Mouse (Mus musculus): ENCODE measurements around the gene Galnt18. TPM values are rescaled to one million over a fixed set of nuclear protein-coding genes. Genes with fewer than 3 reads are reported as not detected.

Galnt18 gene
- polyA plus RNA-seq, 1 experiment = 3.8 TPM

- H3K27me3 ChIP-seq (ENCODE audit: control insufficient read depth, insufficient read depth, low read length) = no peaks in the 10 kb centered on the region
- no peaks in the 10 kb centered on the region for H3K4me1 ChIP-seq (ENCODE audit: control insufficient read depth, insufficient read depth, insufficient read length, low read length)
- no peak overlapping the region for H3K27ac ChIP-seq (ENCODE audit: insufficient read depth, low read depth, low read length)
- no peak overlapping the region for H3K4me3 ChIP-seq (ENCODE audit: low read depth, low read length)
- TF ChIP-seq CTCF (IDR thresholded peaks at IDR 0.05; ENCODE audit: extremely low read depth, insufficient read length, insufficient replicate concordance, low read depth, low read length) = no peak
- no peak for TF ChIP-seq POLR2A (IDR thresholded peaks at IDR 0.05; ENCODE audit: low read depth, low read length)
- 72% methylated on average over 5 of the region's 5 CpGs for WGBS
- H3K36me3 ChIP-seq (ENCODE audit: control insufficient read depth, insufficient read depth, low read length) = no peaks in the 10 kb centered on the region
Observed at GRCm38 (mm10) chr7:111625736-111626135, 154.0 kb downstream of the Galnt18 start.

- TF ChIP-seq CTCF (IDR thresholded peaks at IDR 0.05; ENCODE audit: extremely low read depth, insufficient read length, insufficient replicate concordance, low read depth, low read length) = no peak
- no peak for TF ChIP-seq POLR2A (IDR thresholded peaks at IDR 0.05; ENCODE audit: low read depth, low read length)
- 49% methylated on average over 16 of the region's 16 CpGs for WGBS
- no peaks in the 10 kb centered on the region for H3K36me3 ChIP-seq (ENCODE audit: control insufficient read depth, insufficient read depth, low read length)
Observed at GRCm38 (mm10) chr7:111616231-111616937, 163.4 kb downstream of the Galnt18 start.

GRCm38 (mm10) chr7:111614471-111614870 is 165.3 kb downstream of the Galnt18 start:
- H3K4me1 ChIP-seq (ENCODE audit: control insufficient read depth, insufficient read depth, insufficient read length, low read length) = no peaks in the 10 kb centered on the region
- WGBS = 70% methylated on average over 1 of the region's 1 CpGs
- no peak for TF ChIP-seq POLR2A (IDR thresholded peaks at IDR 0.05; ENCODE audit: low read depth, low read length)
- no peak for TF ChIP-seq CTCF (IDR thresholded peaks at IDR 0.05; ENCODE audit: extremely low read depth, insufficient read length, insufficient replicate concordance, low read depth, low read length)

More at GRCm38 (mm10) chr7:111616231-111616937, 163.4 kb downstream of the Galnt18 start:
- H3K27ac ChIP-seq (ENCODE audit: insufficient read depth, low read depth, low read length) = no peak overlapping the region
- H3K4me1 ChIP-seq (ENCODE audit: control insufficient read depth, insufficient read depth, insufficient read length, low read length) = no peaks in the 10 kb centered on the region
- H3K27me3 ChIP-seq (ENCODE audit: control insufficient read depth, insufficient read depth, low read length) = no peaks in the 10 kb centered on the region
- no peak overlapping the region for H3K4me3 ChIP-seq (ENCODE audit: low read depth, low read length)

GRCm38 (mm10) chr7:111607476-111607875 is 172.3 kb downstream of the Galnt18 start:
- Histone ChIP-seq H3K27me3 (ENCODE audit: control insufficient read depth, insufficient read depth, low read length) (no peaks in the 10 kb centered on the region), H3K36me3 (ENCODE audit: control insufficient read depth, insufficient read depth, low read length) (no peaks in the 10 kb centered on the region), H3K27ac (ENCODE audit: insufficient read depth, low read depth, low read length) (no peak overlapping the region), H3K4me3 (ENCODE audit: low read depth, low read length) (no peak overlapping the region), H3K4me1 (ENCODE audit: control insufficient read depth, insufficient read depth, insufficient read length, low read length) (no peaks in the 10 kb centered on the region)
- TF ChIP-seq POLR2A (IDR thresholded peaks at IDR 0.05; ENCODE audit: low read depth, low read length) = no peak
- no peak for TF ChIP-seq CTCF (IDR thresholded peaks at IDR 0.05; ENCODE audit: extremely low read depth, insufficient read length, insufficient replicate concordance, low read depth, low read length)
- 78% methylated on average over 2 of the region's 2 CpGs for WGBS

More at GRCm38 (mm10) chr7:111614471-111614870, 165.3 kb downstream of the Galnt18 start:
- Histone ChIP-seq H3K4me3 (ENCODE audit: low read depth, low read length) (no peak overlapping the region), H3K27ac (ENCODE audit: insufficient read depth, low read depth, low read length) (no peak overlapping the region), H3K36me3 (ENCODE audit: control insufficient read depth, insufficient read depth, low read length) (no peaks in the 10 kb centered on the region), H3K27me3 (ENCODE audit: control insufficient read depth, insufficient read depth, low read length) (no peaks in the 10 kb centered on the region)

GRCm38 (mm10) chr7:111606091-111606490 is 173.7 kb downstream of the Galnt18 start:
- H3K27me3 ChIP-seq (ENCODE audit: control insufficient read depth, insufficient read depth, low read length) = no peaks in the 10 kb centered on the region
- no peak overlapping the region for H3K27ac ChIP-seq (ENCODE audit: insufficient read depth, low read depth, low read length)
- TF ChIP-seq POLR2A (IDR thresholded peaks at IDR 0.05; ENCODE audit: low read depth, low read length) (no peak), CTCF (IDR thresholded peaks at IDR 0.05; ENCODE audit: extremely low read depth, insufficient read length, insufficient replicate concordance, low read depth, low read length) (no peak)
- 92% methylated on average over 3 of the region's 3 CpGs for WGBS
- no peaks in the 10 kb centered on the region for H3K4me1 ChIP-seq (ENCODE audit: control insufficient read depth, insufficient read depth, insufficient read length, low read length)
- H3K4me3 ChIP-seq (ENCODE audit: low read depth, low read length) = no peak overlapping the region
- H3K36me3 ChIP-seq (ENCODE audit: control insufficient read depth, insufficient read depth, low read length) = no peaks in the 10 kb centered on the region

GRCm38 (mm10) chr7:111605663-111606062 is 174.1 kb downstream of the Galnt18 start:
- Histone ChIP-seq H3K4me1 (ENCODE audit: control insufficient read depth, insufficient read depth, insufficient read length, low read length) (no peaks in the 10 kb centered on the region), H3K27ac (ENCODE audit: insufficient read depth, low read depth, low read length) (no peak overlapping the region), H3K4me3 (ENCODE audit: low read depth, low read length) (no peak overlapping the region), H3K27me3 (ENCODE audit: control insufficient read depth, insufficient read depth, low read length) (no peaks in the 10 kb centered on the region), H3K36me3 (ENCODE audit: control insufficient read depth, insufficient read depth, low read length) (no peaks in the 10 kb centered on the region)
- TF ChIP-seq POLR2A (IDR thresholded peaks at IDR 0.05; ENCODE audit: low read depth, low read length) = no peak
- TF ChIP-seq CTCF (IDR thresholded peaks at IDR 0.05; ENCODE audit: extremely low read depth, insufficient read length, insufficient replicate concordance, low read depth, low read length) = no peak

GRCm38 (mm10) chr7:111604578-111605208 is 175.1 kb downstream of the Galnt18 start:
- Histone ChIP-seq H3K27me3 (ENCODE audit: control insufficient read depth, insufficient read depth, low read length) (no peaks in the 10 kb centered on the region), H3K27ac (ENCODE audit: insufficient read depth, low read depth, low read length) (no peak overlapping the region), H3K36me3 (ENCODE audit: control insufficient read depth, insufficient read depth, low read length) (no peaks in the 10 kb centered on the region), H3K4me3 (ENCODE audit: low read depth, low read length) (no peak overlapping the region), H3K4me1 (ENCODE audit: control insufficient read depth, insufficient read depth, insufficient read length, low read length) (no peaks in the 10 kb centered on the region)
- WGBS = 34% methylated on average over 2 of the region's 2 CpGs
- TF ChIP-seq POLR2A (IDR thresholded peaks at IDR 0.05; ENCODE audit: low read depth, low read length) = no peak

Measured in small intestine, adult 2 months (tissue).